Mouse (Mus musculus) hindbrain, embryonic 11.5 days (tissue): Measurements from ENCODE around the gene Clip3. TPM values are rescaled to one million over a fixed set of nuclear protein-coding genes. Genes with fewer than 3 reads are reported as not detected.

ENCODE experiments used
- ATAC-seq: fragments of 200-750 bp; cut with Nextera tagmentation; 2 replicates; pipeline ENCODE4 v1.8.0; 2017; ENCODE audit warnings: mild to moderate bottlenecking, moderate TSS enrichment, moderate library complexity; ENCODE audit not compliant: low FRiP score
- DNase-seq: peaks from one replicate; pipeline ENCODE4 v3.0.0-alpha.2; 2015; ENCODE audit warnings: low spot score
- H3K27ac ChIP-seq: fragments of 300-500 bp; sonication (generic); 2 replicates; pipeline ENCODE4 v1.5.1; 2014; ENCODE audit warnings: mild to moderate bottlenecking, low read depth, low read length
- H3K27me3 ChIP-seq: fragments of 300-500 bp; sonication (generic); 2 replicates; pipeline ENCODE4 v1.6.1; 2014; ENCODE audit warnings: mild to moderate bottlenecking, low read length, moderate library complexity, mixed read lengths; ENCODE audit not compliant: control insufficient read depth, insufficient read depth
- H3K36me3 ChIP-seq: fragments of 300-500 bp; sonication (generic); 2 replicates; pipeline ENCODE4 v1.6.1; 2014; ENCODE audit warnings: mild to moderate bottlenecking, low read length, moderate library complexity, mixed read lengths; ENCODE audit not compliant: control insufficient read depth, insufficient read depth
- H3K4me1 ChIP-seq: fragments of 300-500 bp; sonication (generic); replicated peaks from 2 replicates; pipeline ENCODE4 v1.6.1; 2014; ENCODE audit warnings: low read length, mixed read lengths; ENCODE audit not compliant: control insufficient read depth, insufficient read depth
- H3K4me2 ChIP-seq: fragments of 300-500 bp; sonication (generic); replicated peaks from 2 replicates; pipeline ENCODE4 v1.6.1; 2014; ENCODE audit warnings: mild to moderate bottlenecking, low read depth, low read length
- H3K4me3 ChIP-seq: fragments of 300-500 bp; sonication (generic); 2 replicates; pipeline ENCODE4 v1.5.1; 2014; ENCODE audit warnings: low read depth, low read length
- H3K9ac ChIP-seq: fragments of 300-500 bp; sonication (generic); 2 replicates; pipeline ENCODE4 v1.6.1; 2014; ENCODE audit warnings: low read depth, low read length
- H3K9me3 ChIP-seq: fragments of 300-500 bp; sonication (generic); 2 replicates; pipeline ENCODE4 v1.6.1; 2016; ENCODE audit warnings: low read length; ENCODE audit not compliant: control insufficient read depth
- WGBS: fragments of 180-500 bp; shearing (Covaris S2); extraction: QIAGEN DNeasy Blood & Tissue Kit; methylation state at CpG from one replicate; pipeline ENCODE4 v1.1.7; 2014; 5-methylcytosine and 5-hydroxymethylcytosine counted together
- polyA plus RNA-seq: library from polyadenylated mRNA; unstranded; fragments of >200 nt; fragmentation: Nextera tagmentation; extraction: Ambion mirVana; gene quantifications from 2 replicates; pipeline ENCODE4 v1.2.1, GENCODE M21; 2014

The Clip3 gene
- polyA plus RNA-seq, 1 experiment from 2014 or later: 66.7 TPM

DNA sequence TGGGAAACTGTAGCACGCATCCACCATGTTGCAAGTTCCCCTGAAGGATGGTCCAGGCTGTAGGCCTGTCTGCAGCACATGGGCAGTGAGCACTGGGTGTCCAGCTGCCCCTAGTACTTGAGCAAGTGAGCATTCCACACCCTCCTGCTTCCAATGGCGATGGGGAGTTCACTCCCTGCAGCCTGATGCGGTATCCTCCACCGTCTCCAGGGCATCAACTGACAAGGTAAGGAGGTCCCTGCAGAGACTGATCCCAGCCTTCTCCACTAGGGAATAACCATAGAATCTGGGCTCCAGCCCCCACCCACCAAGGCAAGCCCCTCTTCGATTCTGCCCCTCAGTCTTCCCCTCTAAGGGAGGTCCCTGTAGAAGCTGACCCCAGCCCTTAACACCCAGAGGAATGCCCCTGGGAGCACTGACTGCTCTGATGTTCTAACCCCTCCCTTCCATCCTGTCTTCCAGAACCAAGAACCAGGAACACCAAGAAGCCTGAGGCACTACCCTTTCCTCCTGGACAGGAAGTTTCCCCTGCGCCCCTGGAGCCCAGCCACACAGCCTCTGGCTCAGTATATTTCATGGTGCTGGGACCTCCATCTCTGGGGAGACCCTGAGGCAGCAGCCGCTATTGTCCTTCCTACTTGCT lies 2.3 kb upstream of the Clip3 start:
- H3K9ac ChIP-seq: no peak overlapping the region

DNA sequence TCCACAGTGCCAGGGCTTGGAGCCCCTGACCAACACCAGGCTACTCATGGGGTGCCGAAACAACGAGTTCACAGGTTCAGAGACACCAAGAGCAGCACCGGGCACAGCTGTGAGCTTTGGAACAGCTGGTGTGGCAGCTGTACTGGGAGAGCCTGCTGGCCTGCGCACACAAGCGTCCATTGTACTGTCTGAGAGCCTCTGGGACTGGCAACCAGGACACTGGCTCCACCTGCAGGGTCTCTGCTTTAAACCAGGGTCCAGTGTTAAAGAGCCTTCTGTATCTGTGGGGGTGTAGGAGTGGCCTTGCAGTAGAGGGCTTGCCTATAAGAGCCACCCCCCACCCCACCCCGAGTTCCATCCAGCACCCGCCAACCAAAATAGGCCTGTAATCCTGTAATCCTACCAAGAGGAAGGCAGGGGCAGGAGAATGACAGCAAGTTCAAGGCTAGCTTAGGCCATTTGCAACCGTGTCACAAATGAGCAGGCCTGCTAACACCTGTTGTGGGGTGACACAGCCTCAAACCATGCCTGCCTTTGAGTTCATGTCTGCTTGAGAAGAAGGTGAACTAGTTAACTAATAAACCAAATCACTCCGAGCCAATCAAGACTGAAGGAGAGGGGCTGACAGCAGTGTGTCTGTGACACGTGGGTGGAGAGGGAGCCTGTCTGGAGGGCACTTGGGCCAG lies 1.7 kb upstream of the Clip3 start:
- ATAC-seq (peak; percentile 22; the same call in 1 of the 2 replicates), DNase-seq (peak; percentile 54)
- no peak overlapping the region for H3K9ac ChIP-seq
- H3K4me3 ChIP-seq: no peak overlapping the region
- peak overlapping the region; percentile 17; the same call in 1 of the 2 replicates for H3K27ac ChIP-seq
- no peak overlapping the region for H3K4me2 ChIP-seq
- WGBS: 52% methylated on average over 10 of the region's 10 CpGs
- H3K9me3 ChIP-seq: no peaks in the 10 kb centered on the region
- H3K36me3 ChIP-seq: no peaks in the 10 kb centered on the region
- H3K27me3 ChIP-seq: no peaks in the 10 kb centered on the region
- peaks cover 4% of the 10 kb centered on the region; the same call in 1 of the 2 replicates for H3K4me1 ChIP-seq

More for the DNA sequence above, 2.3 kb upstream of the Clip3 start:
- Histone ChIP-seq H3K27me3 (no peaks in the 10 kb centered on the region), H3K4me1 (peaks cover 4% of the 10 kb centered on the region; the same call in 1 of the 2 replicates), H3K9me3 (no peaks in the 10 kb centered on the region), H3K27ac (peak overlapping the region; percentile 17; the same call in 1 of the 2 replicates), H3K36me3 (no peaks in the 10 kb centered on the region), H3K4me3 (no peak overlapping the region; the same call in 1 of the 2 replicates), H3K4me2 (no peak overlapping the region)
- no peak for DNase-seq
- ATAC-seq: no peak
- 71% methylated on average over 7 of the region's 7 CpGs for WGBS

DNA sequence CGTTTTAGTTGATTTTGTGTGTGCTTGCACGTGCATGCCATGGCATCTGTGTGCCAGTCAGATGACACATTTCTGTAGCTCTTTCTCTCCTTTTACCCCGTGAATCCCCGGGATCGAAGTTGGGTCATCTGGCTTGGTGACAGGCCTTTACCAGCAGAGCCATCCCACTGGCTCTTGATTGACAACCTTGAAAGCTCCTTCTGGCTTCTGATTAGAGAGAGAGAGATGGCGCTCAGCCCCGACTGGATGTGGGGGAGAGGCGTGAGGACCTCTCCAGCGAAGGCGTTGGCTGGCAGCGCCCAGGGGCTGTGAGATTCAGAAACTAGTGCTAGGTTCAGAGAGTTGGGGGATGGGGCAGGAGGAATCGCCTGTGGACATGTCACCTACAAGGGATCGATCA lies 2.3 kb downstream of the Clip3 start:
- no peak overlapping the region for H3K4me2 ChIP-seq
- H3K27ac ChIP-seq: no peak overlapping the region
- no peak for ATAC-seq
- DNase-seq: no peak
- H3K27me3 ChIP-seq: no peaks in the 10 kb centered on the region
- peaks cover 4% of the 10 kb centered on the region; the same call in 1 of the 2 replicates for H3K4me1 ChIP-seq
- no peak overlapping the region for H3K4me3 ChIP-seq
- H3K9ac ChIP-seq: 0 out of 2 replicates have a peak overlapping the region, but pooled peaks have one; percentile 11
- 87% methylated on average over 13 of the region's 13 CpGs for WGBS
- H3K9me3 ChIP-seq: no peaks in the 10 kb centered on the region
- peaks cover 6% of the 10 kb centered on the region for H3K36me3 ChIP-seq

DNA sequence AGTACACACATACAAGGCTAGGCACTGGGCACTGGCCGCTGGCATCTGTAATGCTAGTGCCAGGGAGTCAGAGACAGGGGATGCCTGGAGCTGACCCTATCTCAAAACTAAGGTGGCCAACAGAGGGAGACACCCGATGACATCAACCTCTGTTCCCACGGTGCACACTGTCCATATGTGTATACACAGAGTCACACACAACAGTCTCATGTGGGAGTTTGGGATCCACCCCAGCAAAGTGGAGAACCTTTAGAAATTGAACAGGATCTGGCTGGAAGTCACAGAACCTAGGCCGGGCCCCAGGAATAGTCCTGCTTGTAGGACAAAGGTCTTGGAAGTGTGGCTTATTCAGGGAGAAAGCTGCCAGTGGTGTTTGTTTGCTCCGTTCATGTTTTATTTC lies 2.8 kb downstream of the Clip3 start:
- no peak overlapping the region for H3K4me2 ChIP-seq
- no peak overlapping the region for H3K4me3 ChIP-seq
- no peak for DNase-seq
- no peaks in the 10 kb centered on the region for H3K9me3 ChIP-seq
- no peak overlapping the region for H3K9ac ChIP-seq
- 87% methylated on average over 5 of the region's 5 CpGs for WGBS
- H3K36me3 ChIP-seq: peaks cover 10% of the 10 kb centered on the region
- no peak for ATAC-seq
- H3K4me1 ChIP-seq: 0 out of 2 replicates have a peak, but pooled peaks cover 2% of the 10 kb centered on the region
- H3K27ac ChIP-seq: no peak overlapping the region
- no peaks in the 10 kb centered on the region for H3K27me3 ChIP-seq

DNA sequence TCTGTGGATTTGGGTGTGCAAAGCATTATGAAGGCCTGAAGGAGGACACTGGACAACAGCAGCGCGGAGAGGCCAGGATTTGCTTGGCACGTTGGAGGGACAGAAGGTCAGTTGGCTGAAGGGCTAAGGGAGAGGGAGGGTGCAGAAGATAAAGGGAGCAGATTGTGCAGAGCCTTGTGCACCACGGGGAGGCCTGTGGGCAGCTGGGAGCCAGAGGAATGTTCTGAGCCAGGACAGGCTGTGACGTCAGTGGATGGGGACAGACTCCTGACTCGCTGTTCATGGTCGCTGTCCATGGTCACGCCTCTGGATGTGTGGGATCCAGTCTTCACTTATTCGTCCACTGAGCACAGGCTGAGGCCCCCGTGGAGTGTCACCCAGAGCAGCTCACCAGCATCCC lies 3.6 kb downstream of the Clip3 start:
- no peaks in the 10 kb centered on the region for H3K27me3 ChIP-seq
- WGBS: 71% methylated on average over 10 of the region's 10 CpGs
- H3K36me3 ChIP-seq: peaks cover 13% of the 10 kb centered on the region
- H3K4me1 ChIP-seq: 0 out of 2 replicates have a peak, but pooled peaks cover 2% of the 10 kb centered on the region
- no peak overlapping the region for H3K4me2 ChIP-seq
- H3K27ac ChIP-seq: no peak overlapping the region
- DNase-seq (no peak), ATAC-seq (no peak)
- H3K9ac ChIP-seq: no peak overlapping the region
- H3K9me3 ChIP-seq: no peaks in the 10 kb centered on the region
- no peak overlapping the region for H3K4me3 ChIP-seq

DNA sequence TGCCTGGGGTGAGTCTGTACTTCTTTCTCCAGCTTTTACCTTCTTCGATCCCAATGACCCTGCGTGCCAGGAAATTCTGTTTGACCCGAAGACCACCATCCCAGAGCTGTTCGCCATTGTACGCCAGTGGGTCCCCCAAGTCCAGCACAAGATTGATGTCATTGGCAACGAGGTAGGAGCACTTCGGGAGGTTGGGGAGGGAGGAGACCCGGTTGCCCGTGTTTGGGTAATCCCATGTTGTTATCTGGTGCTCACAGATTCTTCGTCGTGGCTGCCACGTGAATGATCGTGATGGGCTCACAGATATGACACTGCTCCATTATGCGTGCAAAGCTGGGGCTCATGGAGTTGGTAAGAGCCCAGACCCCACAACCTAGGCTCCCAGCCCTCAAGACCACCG lies 5.3 kb downstream of the Clip3 start:
- H3K27me3 ChIP-seq: no peaks in the 10 kb centered on the region
- WGBS: 92% methylated on average over 15 of the region's 15 CpGs
- no peak overlapping the region for H3K9ac ChIP-seq
- H3K9me3 ChIP-seq: no peaks in the 10 kb centered on the region
- H3K36me3 ChIP-seq: peaks cover 13% of the 10 kb centered on the region
- no peak overlapping the region for H3K4me2 ChIP-seq
- no peak overlapping the region for H3K4me3 ChIP-seq
- ATAC-seq: no peak
- H3K4me1 ChIP-seq: no peaks in the 10 kb centered on the region
- H3K27ac ChIP-seq: no peak overlapping the region
- DNase-seq: no peak

DNA sequence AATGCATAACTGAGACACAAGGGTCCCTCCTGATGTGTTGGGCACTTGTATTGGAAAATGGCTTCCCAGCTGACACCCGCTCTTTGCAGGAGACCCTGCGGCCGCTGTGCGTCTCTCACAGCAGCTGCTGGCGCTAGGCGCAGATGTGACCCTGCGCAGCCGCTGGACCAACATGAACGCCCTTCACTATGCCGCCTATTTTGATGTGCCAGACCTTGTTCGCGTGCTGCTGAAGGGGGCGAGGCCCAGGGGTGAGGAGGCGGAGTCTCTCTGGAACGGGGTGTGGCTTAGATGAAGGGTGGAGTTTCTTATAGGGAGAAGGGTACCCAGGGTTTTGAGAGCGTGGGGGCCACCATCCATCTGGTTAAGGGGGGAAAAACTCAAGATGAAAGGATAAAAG lies 5.7 kb downstream of the Clip3 start:
- Histone ChIP-seq H3K4me1 (no peaks in the 10 kb centered on the region), H3K36me3 (peaks cover 13% of the 10 kb centered on the region), H3K9ac (no peak overlapping the region), H3K4me2 (no peak overlapping the region), H3K27me3 (no peaks in the 10 kb centered on the region), H3K27ac (no peak overlapping the region), H3K4me3 (no peak overlapping the region), H3K9me3 (no peaks in the 10 kb centered on the region)
- no peak for DNase-seq
- ATAC-seq: no peak
- WGBS: 85% methylated on average over 16 of the region's 16 CpGs

DNA sequence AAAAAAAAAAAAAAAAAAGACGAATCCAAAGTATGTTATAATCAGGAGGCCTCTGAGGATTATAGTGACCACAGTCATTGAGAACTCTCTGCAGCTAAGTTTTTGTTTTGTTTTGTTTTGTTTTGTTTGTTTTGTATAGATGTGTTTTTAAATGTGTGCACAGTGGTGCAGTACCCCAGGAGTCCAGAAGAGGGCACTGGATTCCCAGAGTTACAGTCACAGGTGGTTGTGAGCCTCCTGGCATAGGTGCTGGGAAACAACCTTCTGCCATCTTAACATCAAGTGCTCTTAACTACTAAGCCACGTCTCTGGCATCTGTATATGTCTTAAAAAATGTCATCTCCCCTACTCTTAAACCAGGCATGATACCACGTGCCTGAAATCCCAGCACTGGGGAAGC lies 9.4 kb downstream of the Clip3 start:
- Histone ChIP-seq H3K9me3 (no peaks in the 10 kb centered on the region), H3K4me1 (no peaks in the 10 kb centered on the region), H3K36me3 (peaks cover 23% of the 10 kb centered on the region), H3K9ac (no peak overlapping the region), H3K27ac (no peak overlapping the region), H3K4me2 (no peak overlapping the region), H3K27me3 (no peaks in the 10 kb centered on the region), H3K4me3 (no peak overlapping the region)
- WGBS: 45% methylated on average over 3 of the region's 3 CpGs
- DNase-seq: peak; percentile 54
- ATAC-seq: no peak
